Mouse (Mus musculus): ENCODE measurements at regions not wholly inside any gene's neighbourhood (a gene's known extent, or its start where the extent isn't known, plus 50 kb on each side); places are given as distances from the start of the nearest gene placed in this dataset.
"Not testable (repeated sequence)": the region's sequence is repeated elsewhere in the genome, so short reads cannot be mapped to it uniquely, and the experiment has no call there.

DNA sequence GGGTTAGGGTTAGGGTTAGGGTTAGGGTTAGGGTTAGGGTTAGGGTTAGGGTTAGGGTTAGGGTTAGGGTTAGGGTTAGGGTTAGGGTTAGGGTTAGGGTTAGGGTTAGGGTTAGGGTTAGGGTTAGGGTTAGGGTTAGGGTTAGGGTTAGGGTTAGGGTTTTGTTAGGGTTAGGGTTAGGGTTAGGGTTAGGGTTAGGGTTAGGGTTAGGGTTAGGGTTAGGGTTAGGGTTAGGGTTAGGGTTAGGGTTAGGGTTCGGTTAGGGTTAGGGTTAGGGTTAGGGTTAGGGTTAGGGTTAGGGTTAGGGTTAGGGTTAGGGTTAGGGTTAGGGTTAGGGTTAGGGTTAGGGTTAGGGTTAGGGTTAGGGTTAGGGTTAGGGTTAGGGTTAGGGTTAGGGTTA lies 124.7 kb upstream of the Fgf14 start:
- not testable (repeated sequence) for H3K4me1 ChIP-seq (replicated peaks); H3K27me3 ChIP-seq (ENCODE audit: insufficient read depth, poor library complexity, severe bottlenecking); H3K27ac ChIP-seq; DNase-seq (ENCODE audit: low spot score); H3K4me3 ChIP-seq; H3K36me3 ChIP-seq; H3K9me3 ChIP-seq
- WGBS, result 7% methylated on average over 1 of the region's 1 CpGs

DNA sequence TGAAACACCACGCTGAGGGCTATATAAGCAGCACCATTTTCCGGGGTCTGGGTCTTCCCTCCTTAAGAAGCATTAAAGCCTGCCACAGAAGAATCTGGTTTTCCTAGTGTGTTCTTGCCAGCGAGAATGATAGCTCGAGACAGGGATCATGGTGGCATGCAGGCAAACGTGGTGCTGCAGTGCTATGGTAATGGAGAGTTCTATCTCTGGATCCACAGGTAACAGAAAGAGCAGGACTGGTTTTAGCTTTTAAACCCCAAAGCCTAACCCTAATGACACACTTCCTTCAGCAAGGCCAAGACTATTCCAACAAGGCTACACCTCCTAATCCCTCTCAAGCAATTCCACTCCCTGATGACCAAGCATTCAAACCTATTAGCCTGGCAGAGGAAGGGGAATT lies 123.5 kb upstream of the Fgf14 start:
- Histone ChIP-seq H3K27me3 (ENCODE audit: insufficient read depth, poor library complexity, severe bottlenecking) (no peaks in the 10 kb centered on the region), H3K4me1 (replicated peaks) (no peaks in the 10 kb centered on the region), H3K4me3 (no peak overlapping the region), H3K36me3 (no peaks in the 10 kb centered on the region), H3K27ac (no peak overlapping the region), H3K9me3 (no peaks in the 10 kb centered on the region)
- DNase-seq (ENCODE audit: low spot score), result no peak
- 92% methylated on average over 5 of the region's 5 CpGs for WGBS

DNA sequence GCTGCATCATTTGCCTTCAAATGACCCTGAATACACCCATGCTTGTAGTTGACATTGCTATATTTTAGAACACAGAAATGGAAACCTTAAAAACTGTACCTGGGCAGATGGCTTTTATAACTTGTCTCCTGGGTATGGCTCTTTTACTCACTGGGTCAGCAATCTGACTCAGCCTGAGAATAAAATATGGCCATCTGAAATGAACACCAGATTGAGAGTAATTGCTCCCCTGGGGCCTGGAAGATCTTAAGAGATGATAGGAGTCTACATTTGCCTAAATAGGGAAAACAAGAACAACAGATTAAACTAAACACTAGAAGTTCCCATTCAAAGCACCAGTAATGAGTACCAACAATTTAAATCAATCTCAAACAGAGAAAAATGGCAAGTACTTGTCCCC lies 98.5 kb upstream of the Fgf14 start:
- no peak overlapping the region for H3K4me3 ChIP-seq
- H3K4me1 ChIP-seq (replicated peaks), result no peaks in the 10 kb centered on the region
- no peak for DNase-seq (ENCODE audit: low spot score)
- H3K27ac ChIP-seq, result no peak overlapping the region
- no peaks in the 10 kb centered on the region for H3K36me3 ChIP-seq
- H3K9me3 ChIP-seq, result no peaks in the 10 kb centered on the region
- no peaks in the 10 kb centered on the region for H3K27me3 ChIP-seq (ENCODE audit: insufficient read depth, poor library complexity, severe bottlenecking)

DNA sequence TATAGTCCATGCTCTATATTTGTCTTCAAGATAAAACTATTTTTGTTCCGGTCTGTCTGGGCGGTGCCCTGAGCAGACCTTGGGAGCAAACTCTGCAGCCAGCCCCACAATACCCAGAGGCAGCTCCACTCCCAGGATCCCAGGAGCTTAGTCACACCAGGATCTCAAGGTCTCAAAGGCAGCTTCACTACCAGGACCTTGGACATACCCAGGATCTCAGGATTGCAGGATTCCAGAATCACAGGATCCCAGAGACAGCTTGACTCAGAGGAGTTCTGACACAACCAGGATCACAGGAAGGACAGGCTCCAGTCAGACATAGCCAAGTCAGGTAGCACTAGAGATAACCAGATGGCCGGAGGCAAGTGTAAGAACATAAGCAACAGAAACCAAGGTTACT lies 91.1 kb upstream of the Fgf14 start:
- Histone ChIP-seq H3K4me3 (no peak overlapping the region), H3K9me3 (no peaks in the 10 kb centered on the region), H3K27ac (no peak overlapping the region), H3K36me3 (no peaks in the 10 kb centered on the region), H3K27me3 (ENCODE audit: insufficient read depth, poor library complexity, severe bottlenecking) (no peaks in the 10 kb centered on the region), H3K4me1 (replicated peaks) (no peaks in the 10 kb centered on the region)
- no peak for DNase-seq (ENCODE audit: low spot score)
- WGBS, result 92% methylated on average over 3 of the region's 3 CpGs

DNA sequence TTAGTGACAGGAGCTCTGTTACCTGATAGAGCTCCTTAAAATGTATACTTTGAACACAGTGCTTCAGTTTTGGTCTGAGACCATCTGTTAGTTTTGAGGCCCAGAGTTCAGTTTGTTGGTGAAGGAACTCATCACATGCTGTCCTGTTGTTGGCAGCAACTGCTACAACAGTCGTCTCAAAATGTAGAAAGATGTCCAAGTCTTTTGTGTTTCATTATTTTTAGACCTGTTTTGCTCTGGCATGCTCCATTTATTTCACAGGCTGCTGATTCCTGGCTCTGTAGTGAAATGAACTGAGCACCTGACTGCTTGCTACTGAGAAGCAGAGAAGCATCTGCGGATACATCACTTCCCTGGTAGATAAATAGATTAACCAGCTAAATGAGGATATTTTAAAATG lies 90.3 kb upstream of the Fgf14 start:
- H3K27me3 ChIP-seq (ENCODE audit: insufficient read depth, poor library complexity, severe bottlenecking), result no peaks in the 10 kb centered on the region
- H3K4me3 ChIP-seq, result no peak overlapping the region
- no peak for DNase-seq (ENCODE audit: low spot score)
- 76% methylated on average over 2 of the region's 2 CpGs for whole genome bisulfite sequencing
- H3K27ac ChIP-seq, result no peak overlapping the region
- H3K9me3 ChIP-seq, result no peaks in the 10 kb centered on the region
- no peaks in the 10 kb centered on the region for H3K4me1 ChIP-seq (replicated peaks)
- no peaks in the 10 kb centered on the region for H3K36me3 ChIP-seq

DNA sequence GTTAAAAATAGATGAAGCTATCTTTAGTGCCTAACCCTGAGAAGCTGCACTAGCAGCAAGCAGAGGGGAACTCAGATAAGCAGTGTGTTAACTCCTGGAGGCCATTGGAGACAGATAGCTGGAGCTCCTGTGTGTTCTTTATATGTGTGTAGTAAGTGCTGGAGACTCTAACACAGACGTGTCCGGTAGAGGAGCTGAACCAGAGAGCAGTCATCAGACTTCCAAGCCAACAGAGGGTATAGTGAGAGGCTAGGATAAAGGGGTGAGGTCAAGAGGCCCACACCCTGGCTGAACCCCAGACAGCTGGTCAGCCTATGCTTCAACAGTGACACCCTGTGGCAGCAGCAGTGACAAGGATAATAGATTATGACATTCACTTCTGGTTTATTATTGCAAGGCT lies 65.6 kb upstream of the Fgf14 start:
- H3K4me1 ChIP-seq (replicated peaks), result no peaks in the 10 kb centered on the region
- WGBS, result 37% methylated on average over 2 of the region's 2 CpGs
- H3K27me3 ChIP-seq (ENCODE audit: insufficient read depth, poor library complexity, severe bottlenecking), result no peaks in the 10 kb centered on the region
- no peak overlapping the region for H3K4me3 ChIP-seq
- no peak overlapping the region for H3K27ac ChIP-seq
- no peaks in the 10 kb centered on the region for H3K9me3 ChIP-seq
- no peaks in the 10 kb centered on the region for H3K36me3 ChIP-seq
- DNase-seq (ENCODE audit: low spot score), result peak; percentile 34

Data from hindbrain, embryonic 10.5 days (tissue).